ENCODE assay signal across 22 mouse cellular contexts in genomic region chr1:19983504-19983903, GRCm38 (mm10).
DNase-seq lines count a peak whose midpoint lies in the region; ATAC-seq lines count a peak whose summit lies in the region.
"Had no signal": no experiment of that assay in that cellular context is flagged by ENCODE, and none has a peak within 500 bp of the region (broad histone marks: within the 10 kb centered on the region; RNA-seq: fewer than 3 reads in every experiment).

No protein-coding gene starts in this region.

- no peaks in the 10 kb centered on the region for H3K9me3 ChIP-seq in hindbrain, embryonic 14.5 days (ENCODE audit: control insufficient read depth, low read length)
- no peaks in the 10 kb centered on the region for H3K9me3 ChIP-seq in hindbrain, embryonic 12.5 days (replicated peaks)
- H3K9me3 ChIP-seq in midbrain, embryonic 15.5 days = no peaks in the 10 kb centered on the region
- H3K9me3 ChIP-seq in midbrain, embryonic 13.5 days = no peaks in the 10 kb centered on the region
- H3K9me3 ChIP-seq: embryonic facial prominence, embryonic 15.5 days; heart, embryonic 10.5 days; hindbrain, embryonic 15.5 days had no signal

- peaks cover 4% of the 10 kb centered on the region; the same call in 1 of the 2 replicates for H3K4me1 ChIP-seq in hindbrain, embryonic 14.5 days (replicated peaks; ENCODE audit: control insufficient read depth, insufficient read depth, low read length)
- H3K4me1 ChIP-seq in hindbrain, embryonic 12.5 days = 0 out of 2 replicates have a peak, but pooled peaks cover 2% of the 10 kb centered on the region
- H3K4me1 ChIP-seq in midbrain, embryonic 15.5 days = peaks cover 4% of the 10 kb centered on the region; the same call in 1 of the 2 replicates
- H3K4me1 ChIP-seq in midbrain, embryonic 13.5 days (replicated peaks) = peaks cover 9% of the 10 kb centered on the region; the same call in 1 of the 2 replicates
- H3K4me1 ChIP-seq: embryonic facial prominence, embryonic 15.5 days; heart, embryonic 10.5 days had no signal

- H3K4me3 ChIP-seq in hindbrain, embryonic 14.5 days (replicated peaks; ENCODE audit: low read length) = no peak overlapping the region
- no peak overlapping the region for H3K4me3 ChIP-seq in hindbrain, embryonic 12.5 days
- H3K4me3 ChIP-seq in midbrain, embryonic 15.5 days = no peak overlapping the region
- no peak overlapping the region for H3K4me3 ChIP-seq in midbrain, embryonic 13.5 days (replicated peaks)
- H3K4me3 ChIP-seq: embryonic facial prominence, embryonic 15.5 days; erythroblast, embryonic 14.5 days; heart, embryonic 10.5 days; hindbrain, embryonic 15.5 days had no signal

- H3K27me3 ChIP-seq in hindbrain, embryonic 14.5 days (ENCODE audit: control insufficient read depth, insufficient read depth, low read length) = no peaks in the 10 kb centered on the region
- no peaks in the 10 kb centered on the region for H3K27me3 ChIP-seq in hindbrain, embryonic 12.5 days
- no peaks in the 10 kb centered on the region; the same call in 1 of the 2 replicates for H3K27me3 ChIP-seq in midbrain, embryonic 15.5 days (replicated peaks)
- H3K27me3 ChIP-seq in midbrain, embryonic 13.5 days = peaks cover 6% of the 10 kb centered on the region; the same call in 1 of the 2 replicates
- H3K27me3 ChIP-seq: CH12.LX; embryonic facial prominence, embryonic 15.5 days; hindbrain, embryonic 15.5 days had no signal

- H3K27ac ChIP-seq in hindbrain, embryonic 14.5 days = no peak overlapping the region
- no peak overlapping the region for H3K27ac ChIP-seq in hindbrain, embryonic 12.5 days
- no peak overlapping the region for H3K27ac ChIP-seq in midbrain, embryonic 15.5 days
- no peak overlapping the region for H3K27ac ChIP-seq in midbrain, embryonic 13.5 days
- H3K27ac ChIP-seq: embryonic facial prominence, embryonic 15.5 days; heart, embryonic 10.5 days; hindbrain, embryonic 15.5 days had no signal

- WGBS in hindbrain, embryonic 14.5 days = 30% methylated on average over 2 of the region's 2 CpGs
- WGBS in hindbrain, embryonic 12.5 days = 49% methylated on average over 2 of the region's 2 CpGs
- WGBS in midbrain, embryonic 15.5 days = 42% methylated on average over 2 of the region's 2 CpGs
- WGBS in midbrain, embryonic 13.5 days = 58% methylated on average over 2 of the region's 2 CpGs

- no peak overlapping the region for H3K9ac ChIP-seq in hindbrain, embryonic 14.5 days
- no peak overlapping the region for H3K9ac ChIP-seq in hindbrain, embryonic 12.5 days
- no peak overlapping the region for H3K9ac ChIP-seq in midbrain, embryonic 15.5 days
- H3K9ac ChIP-seq in midbrain, embryonic 13.5 days (replicated peaks) = no peak overlapping the region
- H3K9ac ChIP-seq: embryonic facial prominence, embryonic 15.5 days; hindbrain, embryonic 15.5 days had no signal

- ATAC-seq in hindbrain, embryonic 14.5 days (ENCODE audit: low FRiP score) = peak; percentile 40; the same call in 1 of the 2 replicates
- ATAC-seq in hindbrain, embryonic 12.5 days (ENCODE audit: low FRiP score) = no peak
- peak; percentile 50; the same call in 1 of the 2 replicates for ATAC-seq in midbrain, embryonic 15.5 days (replicated peaks)
- no peak for ATAC-seq in midbrain, embryonic 13.5 days
- no peak for ATAC-seq in monocyte, adult 5-6 weeks (replicated peaks; ENCODE audit: insufficient number of reproducible peaks, low FRiP score, low TSS enrichment, poor library complexity, severe bottlenecking)
- ATAC-seq: inflammation-experienced regulatory T-cells, adult 6 months had no signal

- H3K36me3 ChIP-seq in hindbrain, embryonic 14.5 days (replicated peaks; ENCODE audit: control insufficient read depth, insufficient read depth) = no peaks in the 10 kb centered on the region
- H3K36me3 ChIP-seq in hindbrain, embryonic 12.5 days = no peaks in the 10 kb centered on the region
- no peaks in the 10 kb centered on the region for H3K36me3 ChIP-seq in midbrain, embryonic 15.5 days (replicated peaks)
- H3K36me3 ChIP-seq in midbrain, embryonic 13.5 days = no peaks in the 10 kb centered on the region
- H3K36me3 ChIP-seq: embryonic facial prominence, embryonic 15.5 days; heart, embryonic 10.5 days; hindbrain, embryonic 15.5 days had no signal

- H3K4me2 ChIP-seq in hindbrain, embryonic 14.5 days (replicated peaks) = no peak overlapping the region
- no peak overlapping the region for H3K4me2 ChIP-seq in hindbrain, embryonic 12.5 days (replicated peaks)
- H3K4me2 ChIP-seq in midbrain, embryonic 15.5 days = no peak overlapping the region
- no peak overlapping the region for H3K4me2 ChIP-seq in midbrain, embryonic 13.5 days (replicated peaks)
- H3K4me2 ChIP-seq: embryonic facial prominence, embryonic 15.5 days; hindbrain, embryonic 15.5 days had no signal

- DNase-seq in adrenal gland, postnatal 10 days = peak; percentile 2
- DNase-seq in adrenal gland, postnatal 14 days = no peak
- no peak for DNase-seq in hindbrain, embryonic 14.5 days (ENCODE audit: low spot score)
- DNase-seq in forelimb bud, embryonic 11.5 days (ENCODE audit: low read depth, low spot score) = peak; percentile 11
- DNase-seq: cerebellum, adult 11-12 months; cerebellum, adult 9-10 months; cerebellum, postnatal 36 days; heart, adult 18-20 months; heart, postnatal 10 days; heart, postnatal 4 days; kidney, adult 11 months; kidney, adult 9 months had no signal

Comparison
In these comparisons a context has a peak if more than half of its experiments do, and no peak if none do; other contexts are left out.
1. DNase-seq: peak in adrenal gland, postnatal 10 days (single experiment) and forelimb bud, embryonic 11.5 days (single experiment); none in adrenal gland, postnatal 14 days (single experiment) and hindbrain, embryonic 14.5 days (single experiment).
2. ATAC-seq: peak in hindbrain, embryonic 14.5 days (single experiment) and midbrain, embryonic 15.5 days (single experiment); none in hindbrain, embryonic 12.5 days (single experiment), midbrain, embryonic 13.5 days (single experiment) and monocyte, adult 5-6 weeks (single experiment).